Mouse (Mus musculus): ENCODE results near the gene Crybg2. TPM values are rescaled to one million over a fixed set of nuclear protein-coding genes. Genes with fewer than 3 reads are reported as not detected.

Gene Crybg2
- polyA plus RNA-seq, 3 experiments from 2014 or later: 10.8 to 23.3 (median 14.1) TPM

DNA sequence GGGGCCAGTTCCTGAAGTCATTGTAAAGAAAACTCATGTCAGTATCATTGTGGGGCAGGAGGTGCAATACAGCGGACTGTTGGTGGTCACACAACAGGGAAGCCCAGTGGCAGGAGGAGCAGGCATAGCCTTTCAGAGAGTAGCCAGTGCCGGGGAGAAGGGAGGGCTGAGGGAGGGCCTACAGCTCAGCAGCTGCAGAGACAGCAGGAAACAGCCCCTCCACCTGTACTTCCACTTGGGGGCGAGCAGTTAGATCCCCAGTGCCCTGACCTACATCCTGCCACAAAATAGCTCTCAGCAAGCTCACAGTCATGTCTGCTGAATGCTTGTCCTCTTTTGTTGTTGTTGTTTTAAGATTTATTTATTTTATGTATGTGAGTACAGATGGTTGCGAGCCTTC is 61.0 kb downstream of the Crybg2 start:
- ATAC-seq: peak; percentile 53

DNA sequence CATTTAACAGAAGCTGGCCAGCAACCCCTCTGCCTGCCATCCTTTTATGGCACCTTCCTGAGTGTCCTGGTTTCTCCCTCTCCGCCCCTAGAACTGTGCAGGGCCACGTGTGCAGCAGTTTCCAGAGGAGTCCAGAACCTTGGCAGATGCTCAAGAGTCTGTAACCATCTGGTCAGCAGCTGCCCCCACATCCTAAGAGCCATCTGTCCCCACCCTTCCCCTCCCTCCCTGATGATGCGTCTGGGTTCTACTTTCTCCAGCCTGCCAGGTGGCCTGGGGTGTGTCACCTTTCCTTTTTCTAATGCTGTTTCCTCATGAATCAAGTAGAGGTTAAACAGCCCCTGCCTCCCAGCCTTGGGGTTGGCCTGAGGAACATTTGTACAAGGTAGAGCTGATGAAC is 61.7 kb downstream of the Crybg2 start:
- ATAC-seq: no peak

DNA sequence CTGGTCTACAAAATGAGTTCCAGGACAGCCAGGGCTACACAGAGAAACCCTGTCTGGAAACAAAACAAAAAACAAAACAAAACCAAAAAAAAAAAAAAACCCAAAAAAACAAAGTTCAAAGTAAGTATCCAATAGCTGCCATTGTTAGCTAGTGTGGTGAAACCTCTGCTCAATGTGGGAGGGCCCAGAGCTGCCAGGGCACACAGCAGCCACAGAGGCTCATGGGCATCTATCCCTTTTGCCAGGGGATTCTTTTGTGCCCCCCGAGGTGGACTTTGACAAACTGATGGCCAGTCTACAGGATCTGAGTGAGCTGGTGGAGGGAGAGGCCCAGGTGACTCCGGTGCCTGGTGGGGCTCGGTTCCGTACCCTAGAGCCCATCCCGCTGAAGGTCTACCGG is 62.5 kb downstream of the Crybg2 start:
- ATAC-seq: no peak

GRCm38 (mm10) chr4:134123680-134124551 is 63.3 kb downstream of the Crybg2 start:
- ATAC-seq: peak; percentile 29

GRCm38 (mm10) chr4:134125383-134126060 is 64.9 kb downstream of the Crybg2 start:
- ATAC-seq: no peak

DNA sequence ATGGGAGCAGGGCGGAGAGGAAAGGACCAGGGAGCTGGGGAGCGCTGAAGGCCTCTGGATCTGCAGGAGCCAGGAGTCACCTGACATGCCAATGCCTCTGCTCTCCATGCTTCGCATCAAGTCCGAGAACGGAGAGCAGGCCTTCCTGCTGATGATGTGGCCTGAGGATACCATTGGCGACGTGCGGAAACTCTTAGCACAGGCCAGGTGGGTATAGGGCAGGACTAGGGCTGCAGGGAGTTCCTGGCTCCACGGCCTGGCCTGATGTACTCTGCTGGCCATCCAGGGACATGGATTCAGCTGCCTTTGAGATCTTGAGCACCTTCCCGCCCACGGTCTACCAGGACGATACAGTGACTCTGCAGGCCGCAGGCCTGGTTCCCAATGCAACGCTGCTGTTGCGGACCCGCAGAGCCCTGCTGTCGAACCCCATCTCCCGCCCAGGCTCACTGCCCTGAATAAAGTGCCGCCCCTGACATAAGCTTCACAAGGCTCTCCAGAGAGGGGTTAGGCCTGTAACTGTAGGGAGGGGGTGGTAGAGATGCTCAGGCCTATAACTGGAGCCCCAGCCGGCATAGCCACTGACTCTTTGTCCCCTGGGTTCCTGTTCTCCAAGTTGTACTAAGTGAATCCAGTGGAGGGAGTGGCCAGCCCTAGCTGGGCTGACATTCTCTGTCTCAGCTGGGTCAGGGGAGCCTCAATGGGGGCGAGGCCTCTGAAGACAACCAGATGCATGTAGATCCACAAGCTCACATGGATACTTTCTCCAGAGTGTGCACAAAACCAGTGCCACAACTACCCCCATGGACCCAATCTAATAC is 65.9 kb downstream of the Crybg2 start:
- no peak for ATAC-seq

- ATAC-seq: no peak
Observed at GRCm38 (mm10) chr4:134127121-134127455, 66.5 kb downstream of the Crybg2 start.

- ATAC-seq: no peak
Observed at GRCm38 (mm10) chr4:134127793-134128192, 67.2 kb downstream of the Crybg2 start.

GRCm38 (mm10) chr4:134128221-134128982 is 67.8 kb downstream of the Crybg2 start, which contains the start of gene Sh3bgrl3:
TSS of gene Sh3bgrl3 (minus strand) at chr4:134128789.
- peak; percentile 83 for ATAC-seq

GRCm38 (mm10) chr4:134128983-134129362 is 68.4 kb downstream of the Crybg2 start:
- ATAC-seq: peak; percentile 49

- ATAC-seq: no peak
Observed at GRCm38 (mm10) chr4:134129482-134129881, 68.9 kb downstream of the Crybg2 start.

- ATAC-seq: no peak
Observed at GRCm38 (mm10) chr4:134132117-134132516, 71.5 kb downstream of the Crybg2 start.

- no peak for ATAC-seq
Observed at GRCm38 (mm10) chr4:134132519-134133095, 72.0 kb downstream of the Crybg2 start.

DNA sequence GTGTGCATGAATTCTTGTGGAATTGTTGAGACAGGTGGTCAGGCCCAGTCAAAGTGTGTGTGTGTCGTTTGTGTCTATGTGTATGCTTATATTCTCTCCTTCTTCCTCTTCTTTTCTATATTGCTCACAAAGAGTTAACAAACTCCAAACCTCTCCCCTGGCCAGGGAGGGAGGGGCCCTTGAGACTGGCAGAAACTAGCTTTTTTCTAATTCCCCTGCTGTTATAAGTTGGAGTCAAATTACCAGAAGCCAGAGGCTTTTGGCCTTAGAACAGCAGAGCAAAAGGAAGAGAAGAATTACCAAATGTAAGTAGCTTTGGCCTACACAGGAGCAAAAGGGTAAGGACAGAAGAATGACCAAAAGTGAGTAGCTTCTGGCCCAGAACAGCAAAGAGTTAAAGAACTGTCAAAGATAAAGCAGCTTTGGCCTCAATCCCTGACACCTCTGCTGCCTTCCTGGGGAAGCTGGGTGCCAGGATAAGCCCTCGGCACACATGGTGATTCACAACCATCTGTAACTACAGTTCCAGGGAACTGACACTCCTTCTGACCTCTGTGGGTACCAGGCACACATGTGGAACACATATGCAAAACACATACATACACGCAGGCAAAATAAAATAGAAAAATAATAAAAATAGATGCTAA is 75.8 kb downstream of the Crybg2 start:
- no peak for ATAC-seq

GRCm38 (mm10) chr4:134138857-134139256 is 78.2 kb downstream of the Crybg2 start:
- no peak for ATAC-seq

Other genes starting within 250 kb of the Crybg2 start
- 100 to 1,000 TPM in 1 of 3 experiments, 10 to 100 TPM in 2; 88.8 to 145 (median 91.9) TPM for gene Rps6ka1, start 173.0 kb upstream of the Crybg2 start, polyA plus RNA-seq (2017; shearing (Covaris generic))
- gene Hmgn2, start 92.2 kb upstream of the Crybg2 start, polyA plus RNA-seq (2017; shearing (Covaris generic)): 100 to 1,000 TPM; 371 to 949 (median 420) TPM
- gene Dhdds, start 59.9 kb upstream of the Crybg2 start, polyA plus RNA-seq (2017; shearing (Covaris generic)): 10 to 100 TPM; 16.1 to 22.4 (median 18.6) TPM
- under 1 TPM in 1 of 3 experiments, not detected in 2; 0.16 TPM for gene Lin28a, start 42.0 kb upstream of the Crybg2 start, polyA plus RNA-seq (2017; shearing (Covaris generic))
- gene Zfp683, start 7.0 kb upstream of the Crybg2 start, polyA plus RNA-seq (2017; shearing (Covaris generic)): 1 to 10 TPM in 1 of 3 experiments, under 1 TPM in 2; 0.80 to 1.1 (median 0.94) TPM
- gene Cd52, start 34.3 kb downstream of the Crybg2 start, polyA plus RNA-seq (2017; shearing (Covaris generic)): 1,000 to 10,000 TPM; 2,728 to 3,832 (median 3,666) TPM
- gene Ubxn11, start 41.8 kb downstream of the Crybg2 start, polyA plus RNA-seq (2017; shearing (Covaris generic)): 10 to 100 TPM; 36.2 to 54.5 (median 36.5) TPM
- gene Sh3bgrl3, start 68.0 kb downstream of the Crybg2 start, polyA plus RNA-seq (2017; shearing (Covaris generic)): 1,000 to 10,000 TPM in 2 of 3 experiments, 100 to 1,000 TPM in 1; 884 to 1,358 (median 1,179) TPM
- gene Cep85, start 126.3 kb downstream of the Crybg2 start, polyA plus RNA-seq (2017; shearing (Covaris generic)): 100 to 1,000 TPM in 2 of 3 experiments, 10 to 100 TPM in 1; 61.0 to 150 (median 121) TPM
- not detected for gene Gm7534, start 142.2 kb downstream of the Crybg2 start, polyA plus RNA-seq (2017; shearing (Covaris generic))
- gene Catsper4, start 166.6 kb downstream of the Crybg2 start, polyA plus RNA-seq (2017; shearing (Covaris generic)): not detected
- gene Cnksr1, start 177.6 kb downstream of the Crybg2 start, polyA plus RNA-seq (2017; shearing (Covaris generic)): not detected
- gene E130218I03Rik, start 182.8 kb downstream of the Crybg2 start, polyA plus RNA-seq (2017; shearing (Covaris generic)): 1 to 10 TPM in 1 of 3 experiments, not detected in 2; 2.3 TPM
- gene Zfp593, start 184.8 kb downstream of the Crybg2 start, polyA plus RNA-seq (2017; shearing (Covaris generic)): 1 to 10 TPM; 4.7 to 6.4 (median 4.9) TPM
- gene Gm30191, start 186.1 kb downstream of the Crybg2 start, polyA plus RNA-seq (2017; shearing (Covaris generic)): not detected
- not detected for gene Grrp1, start 193.3 kb downstream of the Crybg2 start, polyA plus RNA-seq (2017; shearing (Covaris generic))
- 10 to 100 TPM; 18.5 to 26.7 (median 23.7) TPM for gene Pdik1l, start 227.1 kb downstream of the Crybg2 start, polyA plus RNA-seq (2017; shearing (Covaris generic))

All from inflammation-experienced regulatory T-cells, adult 6 months (primary cell).